Mouse (Mus musculus) liver, postnatal 0 days (tissue): Measurements from ENCODE around the gene Exoc2. TPM values are rescaled to one million over a fixed set of nuclear protein-coding genes. Genes with fewer than 3 reads are reported as not detected.
A peak's percentile ranks its signal among the peaks of the same experiment; 100 is the strongest.

Source experiments
- ATAC-seq: fragments of 200-750 bp; cut with Nextera tagmentation; 2 replicates; pipeline ENCODE4 v1.8.0; 2017; ENCODE audit warnings: mild to moderate bottlenecking, moderate library complexity
- DNase-seq: peaks from one replicate; pipeline ENCODE4 v3.0.0-alpha.2; 2016
- H3K27ac ChIP-seq: fragments of 300-500 bp; sonication (generic); 2 replicates; pipeline ENCODE4 v1.5.1; 2014; ENCODE audit warnings: antibody characterized with exemption, moderate library complexity, mild to moderate bottlenecking, low read depth
- H3K27me3 ChIP-seq: fragments of 300-500 bp; sonication (generic); 2 replicates; pipeline ENCODE4 v1.6.1; 2014; ENCODE audit warnings: low read length, control low read depth, mixed read lengths; ENCODE audit not compliant: insufficient read depth
- H3K36me3 ChIP-seq: fragments of 300-500 bp; sonication (generic); replicated peaks from 2 replicates; pipeline ENCODE4 v1.6.1; 2014; ENCODE audit warnings: mild to moderate bottlenecking, control low read depth, low read length, moderate library complexity, mixed read lengths; ENCODE audit not compliant: insufficient read depth
- H3K4me1 ChIP-seq: fragments of 300-500 bp; sonication (generic); 2 replicates; pipeline ENCODE4 v1.6.1; 2014; ENCODE audit warnings: antibody characterized with exemption, mild to moderate bottlenecking, control low read depth; ENCODE audit not compliant: insufficient read depth
- H3K4me2 ChIP-seq: fragments of 300-500 bp; sonication (generic); 2 replicates; pipeline ENCODE4 v1.6.1; 2014; ENCODE audit warnings: low read depth, mild to moderate bottlenecking, low read length, moderate library complexity, mixed read lengths
- H3K4me3 ChIP-seq: fragments of 300-500 bp; sonication (generic); 2 replicates; pipeline ENCODE4 v1.5.1; 2014; ENCODE audit warnings: low read depth, low read length
- H3K9ac ChIP-seq: fragments of 300-500 bp; sonication (generic); replicated peaks from 2 replicates; pipeline ENCODE4 v1.6.1; 2014; ENCODE audit warnings: mild to moderate bottlenecking, moderate library complexity
- H3K9me3 ChIP-seq: fragments of 300-500 bp; sonication (generic); 2 replicates; pipeline ENCODE4 v1.6.1; 2016; ENCODE audit warnings: mild to moderate bottlenecking, control low read depth, low read length, mixed read lengths
- CTCF ChIP-seq: sonication (generic); IDR thresholded peaks from 2 replicates; pipeline ENCODE4 v1.5.1; 2016; ENCODE audit warnings: antibody characterized with exemption, low read depth
- EP300 ChIP-seq: IDR thresholded peaks from 2 replicates; pipeline ENCODE4 v1.6.1; 2016; ENCODE audit warnings: antibody characterized with exemption, low read depth, mild to moderate bottlenecking
- WGBS: fragments of 180-500 bp; shearing (Covaris S2); extraction: QIAGEN DNeasy Blood & Tissue Kit; methylation state at CpG from one replicate; pipeline ENCODE4 v1.1.7; 2014; ENCODE audit not compliant: insufficient replicate concordance; 5-methylcytosine and 5-hydroxymethylcytosine counted together
- polyA plus RNA-seq: library from polyadenylated mRNA; unstranded; fragments of >200 nt; fragmentation: Nextera tagmentation; extraction: Ambion mirVana; gene quantifications from 2 replicates; pipeline ENCODE4 v1.2.1, GENCODE M21; 2015

Exoc2 gene
- polyA plus RNA-seq, 1 experiment from 2014 or later = 8.1 TPM

GRCm38 (mm10) chr13:31004458-31004857 is 30.6 kb upstream of the Exoc2 start:
- Histone ChIP-seq H3K36me3 (no peaks in the 10 kb centered on the region), H3K4me2 (peak overlapping the region; percentile 41), H3K4me1 (peaks cover 4% of the 10 kb centered on the region; the same call in 1 of the 2 replicates), H3K27me3 (no peaks in the 10 kb centered on the region), H3K27ac (peak overlapping the region; percentile 16; the same call in 1 of the 2 replicates), H3K4me3 (no peak overlapping the region), H3K9ac (no peak overlapping the region), H3K9me3 (no peaks in the 10 kb centered on the region)
- no peak for TF ChIP-seq CTCF
- TF ChIP-seq EP300 = no peak
- WGBS = 33% methylated on average over 12 of the region's 12 CpGs
- ATAC-seq (no peak), DNase-seq (peak; percentile 24)

- Histone ChIP-seq H3K4me1 (peaks cover 3% of the 10 kb centered on the region; the same call in 1 of the 2 replicates), H3K9ac (no peak overlapping the region), H3K27me3 (no peaks in the 10 kb centered on the region), H3K4me2 (no peak overlapping the region), H3K27ac (no peak overlapping the region), H3K9me3 (no peaks in the 10 kb centered on the region), H3K36me3 (no peaks in the 10 kb centered on the region), H3K4me3 (no peak overlapping the region)
- DNase-seq (no peak), ATAC-seq (no peak)
- TF ChIP-seq EP300 = no peak
- TF ChIP-seq CTCF = no peak
- 60% methylated on average over 6 of the region's 6 CpGs for WGBS
Observed at GRCm38 (mm10) chr13:30999799-31000198, 25.9 kb upstream of the Exoc2 start.

- Histone ChIP-seq H3K27me3 (no peaks in the 10 kb centered on the region), H3K4me2 (no peak overlapping the region), H3K4me1 (no peaks in the 10 kb centered on the region), H3K4me3 (no peak overlapping the region), H3K9ac (no peak overlapping the region), H3K27ac (no peak overlapping the region), H3K36me3 (no peaks in the 10 kb centered on the region), H3K9me3 (no peaks in the 10 kb centered on the region)
- no peak for TF ChIP-seq CTCF
- TF ChIP-seq EP300 = no peak
- ATAC-seq = no peak
- DNase-seq = no peak
- WGBS = 75% methylated on average over 8 of the region's 8 CpGs
Observed at GRCm38 (mm10) chr13:30997526-30998253, 23.8 kb upstream of the Exoc2 start.

GRCm38 (mm10) chr13:30994249-30994858 is 20.5 kb upstream of the Exoc2 start:
- ATAC-seq = no peak
- no peaks in the 10 kb centered on the region for H3K4me1 ChIP-seq
- TF ChIP-seq EP300 = no peak
- 49% methylated on average over 6 of the region's 6 CpGs for WGBS
- no peak for DNase-seq
- H3K9ac ChIP-seq = no peak overlapping the region
- H3K9me3 ChIP-seq = no peaks in the 10 kb centered on the region
- no peaks in the 10 kb centered on the region for H3K36me3 ChIP-seq
- H3K27ac ChIP-seq = no peak overlapping the region
- H3K4me2 ChIP-seq = no peak overlapping the region
- no peaks in the 10 kb centered on the region for H3K27me3 ChIP-seq
- no peak overlapping the region for H3K4me3 ChIP-seq

- no peaks in the 10 kb centered on the region for H3K27me3 ChIP-seq
- H3K27ac ChIP-seq = no peak overlapping the region
- WGBS = 36% methylated on average over 3 of the region's 3 CpGs
- peak; percentile 45 for DNase-seq
- no peak overlapping the region for H3K4me3 ChIP-seq
- no peaks in the 10 kb centered on the region for H3K9me3 ChIP-seq
- no peaks in the 10 kb centered on the region for H3K4me1 ChIP-seq
- ATAC-seq = no peak
- TF ChIP-seq CTCF = peak; percentile 78
- no peak for TF ChIP-seq EP300
- H3K4me2 ChIP-seq = no peak overlapping the region
- no peaks in the 10 kb centered on the region for H3K36me3 ChIP-seq
- H3K9ac ChIP-seq = no peak overlapping the region
Observed at GRCm38 (mm10) chr13:30993819-30994218, 19.9 kb upstream of the Exoc2 start.

GRCm38 (mm10) chr13:30990233-30990632 is 16.3 kb upstream of the Exoc2 start:
- Histone ChIP-seq H3K4me3 (no peak overlapping the region), H3K9ac (no peak overlapping the region), H3K9me3 (no peaks in the 10 kb centered on the region), H3K27me3 (no peaks in the 10 kb centered on the region), H3K27ac (no peak overlapping the region), H3K36me3 (no peaks in the 10 kb centered on the region), H3K4me2 (no peak overlapping the region), H3K4me1 (peaks cover 4% of the 10 kb centered on the region)
- 59% methylated on average over 9 of the region's 9 CpGs for WGBS
- DNase-seq (no peak), ATAC-seq (no peak)
- TF ChIP-seq EP300 = no peak
